Mouse (Mus musculus) urinary bladder, adult 2 months (tissue): Measurements from ENCODE around the gene Slc38a2. TPM values are rescaled to one million over a fixed set of nuclear protein-coding genes. Genes with fewer than 3 reads are reported as not detected.
A peak's percentile ranks its signal among the peaks of the same experiment; 100 is the strongest.

Experiments
- DNase-seq: peaks from one replicate; pipeline ENCODE4 v3.0.0; 2022; ENCODE audit warnings: low spot score
- polyA plus RNA-seq: library from polyadenylated mRNA; depleted of rRNA; stranded (reverse); fragments of >200 nt; gene quantifications from 2 replicates; pipeline ENCODE4 v1.2.3, GENCODE M21; 2012; rRNA removed

Slc38a2 gene
- polyA plus RNA-seq, 1 experiment, result 89.3 TPM

DNA sequence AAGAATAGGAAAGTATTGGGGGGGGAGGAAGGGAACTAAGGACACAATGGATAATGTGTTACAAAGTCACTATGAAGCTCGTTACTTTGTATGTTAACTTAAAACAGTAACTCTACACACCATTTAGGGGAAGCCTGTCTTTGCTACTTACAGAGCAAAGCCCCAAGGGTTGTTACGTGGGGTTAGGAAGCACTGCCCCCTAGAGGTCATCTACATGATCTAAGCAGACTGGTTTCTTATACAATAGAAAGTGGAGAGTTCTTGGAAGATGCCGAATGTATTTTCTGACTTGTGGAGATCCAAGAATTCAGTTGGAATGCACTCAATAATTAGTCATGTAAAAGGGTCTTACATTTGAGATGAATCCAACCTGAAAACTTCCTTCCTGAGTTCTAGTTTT lies 33.6 kb downstream of the Slc38a2 start:
- no peak for DNase-seq

DNA sequence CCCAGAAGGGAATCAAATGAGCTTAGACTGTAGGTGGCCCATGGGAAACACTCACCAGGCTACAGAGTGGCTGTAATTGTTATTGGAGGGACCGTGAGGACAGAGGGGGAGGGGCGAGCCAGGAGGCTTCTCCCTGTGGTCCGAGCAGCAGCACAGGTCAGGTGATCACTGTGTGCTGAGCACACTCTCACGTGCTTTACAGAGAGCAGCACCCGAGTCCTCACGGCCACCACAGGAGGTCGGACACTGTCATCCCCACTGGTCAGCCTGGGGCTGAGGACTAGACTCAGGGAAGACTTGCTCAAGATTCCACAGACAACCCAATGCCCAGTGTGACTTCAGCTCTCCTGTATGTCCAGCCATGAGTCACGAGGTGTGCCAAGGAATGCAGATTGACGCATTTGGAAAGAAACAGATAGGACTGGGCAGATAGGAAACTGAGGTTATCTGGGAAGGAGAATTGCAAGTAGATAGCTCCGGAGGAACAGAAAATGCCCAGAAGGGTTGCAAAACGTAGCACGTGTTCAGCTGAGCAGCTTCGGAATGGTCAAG lies 38.9 kb downstream of the Slc38a2 start:
- DNase-seq, result no peak

- DNase-seq, result no peak
Observed at GRCm38 (mm10) chr15:96658275-96658602, 41.3 kb downstream of the Slc38a2 start.

- DNase-seq, result no peak
Observed at GRCm38 (mm10) chr15:96657576-96658274, 41.8 kb downstream of the Slc38a2 start.

- no peak for DNase-seq
Observed at GRCm38 (mm10) chr15:96655514-96655913, 44.0 kb downstream of the Slc38a2 start.

DNA sequence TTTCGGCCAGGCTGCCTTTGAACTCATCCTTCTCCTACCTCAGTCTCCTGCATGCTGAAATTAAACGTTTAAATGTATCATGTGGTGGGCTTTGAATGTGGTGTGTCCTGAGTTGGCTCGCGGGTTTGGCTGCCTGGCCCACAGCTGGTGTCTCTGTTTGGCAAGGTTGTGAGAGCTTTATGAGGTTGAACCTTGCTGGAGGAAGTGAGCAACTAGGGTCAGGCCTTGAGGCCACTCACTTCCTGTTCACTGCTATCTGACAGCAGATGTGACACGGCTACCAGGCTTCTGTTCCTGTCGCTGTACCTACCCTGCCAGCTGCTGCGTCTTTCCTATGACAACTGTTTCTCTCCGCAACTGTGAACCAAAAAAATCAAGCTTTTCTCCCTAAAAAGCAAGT lies 44.8 kb downstream of the Slc38a2 start:
- no peak for DNase-seq

DNA sequence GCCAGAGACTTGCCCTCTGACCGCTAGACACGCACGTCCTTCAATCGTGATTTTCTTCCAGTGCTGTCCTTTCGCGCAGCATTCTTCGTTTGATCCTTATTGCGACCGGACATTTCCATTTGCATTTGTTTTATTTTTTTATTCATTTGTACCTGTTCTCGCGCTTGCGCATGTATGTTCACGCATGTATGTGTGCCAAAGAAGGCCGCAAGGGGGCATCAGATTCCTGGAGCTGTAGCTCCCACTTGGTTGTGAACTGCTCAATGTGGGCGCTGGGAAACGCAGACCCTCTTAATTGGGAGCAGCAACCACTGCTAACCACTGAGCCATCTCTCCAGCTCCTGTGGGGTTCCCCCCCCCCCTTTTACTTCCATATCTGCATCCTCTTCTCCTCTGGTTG lies 46.5 kb downstream of the Slc38a2 start:
- DNase-seq, result no peak

DNA sequence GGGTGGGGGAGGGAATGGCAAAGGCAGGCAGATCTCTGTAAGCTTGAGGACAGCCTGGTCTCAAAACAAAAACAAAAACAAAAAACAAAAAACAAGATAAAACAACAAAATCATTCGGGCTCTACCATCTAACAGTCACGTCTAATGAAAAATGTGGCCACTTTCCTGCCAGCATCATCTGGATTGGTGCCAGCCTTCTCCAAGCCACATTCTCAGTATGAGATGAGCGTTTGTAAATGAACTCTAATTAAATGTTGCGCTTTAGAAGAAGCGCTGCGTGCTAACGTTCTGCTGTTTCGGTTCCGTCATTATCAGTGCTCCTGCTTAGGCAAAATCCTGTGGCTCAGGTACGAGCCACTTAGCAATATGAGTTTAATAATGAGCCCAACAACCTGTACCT lies 47.0 kb downstream of the Slc38a2 start:
- no peak for DNase-seq

- no peak for DNase-seq
Observed at GRCm38 (mm10) chr15:96647376-96647775, 52.2 kb downstream of the Slc38a2 start.

DNA sequence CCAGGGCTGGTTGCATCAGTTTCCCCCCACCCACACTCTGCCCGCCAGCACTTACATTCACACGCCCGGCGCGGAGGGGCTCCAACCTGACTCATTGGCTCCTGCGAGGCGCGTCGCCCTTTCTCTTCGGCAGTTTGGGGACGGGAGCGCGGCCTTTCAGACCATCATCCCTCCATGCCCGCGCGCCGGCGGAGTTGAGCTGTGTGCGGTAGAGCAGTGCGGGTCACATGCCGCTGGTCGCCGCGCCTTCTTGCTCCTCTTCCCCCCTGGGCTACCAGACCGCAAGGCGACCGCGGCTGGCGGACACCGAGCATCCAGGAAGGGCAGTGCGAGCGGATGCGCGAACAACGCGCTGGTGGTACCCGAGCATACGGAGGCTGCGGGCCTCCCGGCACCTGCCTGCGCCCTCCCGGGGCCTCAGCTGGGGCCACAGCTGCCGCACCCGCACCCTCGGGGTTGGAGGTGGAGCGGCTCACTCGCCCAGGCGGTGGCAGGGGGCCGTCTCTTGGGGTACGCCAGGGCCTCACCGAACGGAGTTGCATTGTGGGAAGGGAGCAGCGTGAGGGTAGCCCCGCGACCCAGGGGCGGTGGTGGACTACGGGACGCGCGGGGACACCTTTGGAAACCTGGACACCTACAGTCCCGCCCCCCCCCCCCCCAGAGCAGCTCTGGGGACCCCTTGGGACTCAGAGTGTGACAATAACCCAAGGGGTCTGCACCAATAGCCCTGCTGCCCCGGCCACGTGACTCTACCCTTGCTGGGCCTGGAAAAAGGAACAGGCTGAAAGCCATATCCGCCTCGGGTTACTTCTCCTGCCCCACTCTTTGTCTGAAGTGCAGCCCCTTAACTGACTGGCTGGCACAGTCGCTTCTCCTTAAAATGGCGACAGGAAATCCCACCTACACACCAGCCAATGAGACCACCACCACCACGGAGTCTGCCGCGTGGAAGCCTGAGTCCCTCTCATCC lies 56.8 kb downstream of the Slc38a2 start, which contains the start of gene Slc38a1:
Slc38a1 (minus strand) TSS at position 478 of the 970 bp plus-strand sequence.
- DNase-seq, result peak; percentile 41

GRCm38 (mm10) chr15:96641821-96642435 lies 57.6 kb downstream of the Slc38a2 start:
- DNase-seq, result no peak

- peak; percentile 36 for DNase-seq
Observed at GRCm38 (mm10) chr15:96641111-96641820, 58.3 kb downstream of the Slc38a2 start.

- no peak for DNase-seq
Observed at GRCm38 (mm10) chr15:96640291-96640985, 59.1 kb downstream of the Slc38a2 start.

GRCm38 (mm10) chr15:96639630-96640029 lies 59.9 kb downstream of the Slc38a2 start:
- DNase-seq, result no peak

DNA sequence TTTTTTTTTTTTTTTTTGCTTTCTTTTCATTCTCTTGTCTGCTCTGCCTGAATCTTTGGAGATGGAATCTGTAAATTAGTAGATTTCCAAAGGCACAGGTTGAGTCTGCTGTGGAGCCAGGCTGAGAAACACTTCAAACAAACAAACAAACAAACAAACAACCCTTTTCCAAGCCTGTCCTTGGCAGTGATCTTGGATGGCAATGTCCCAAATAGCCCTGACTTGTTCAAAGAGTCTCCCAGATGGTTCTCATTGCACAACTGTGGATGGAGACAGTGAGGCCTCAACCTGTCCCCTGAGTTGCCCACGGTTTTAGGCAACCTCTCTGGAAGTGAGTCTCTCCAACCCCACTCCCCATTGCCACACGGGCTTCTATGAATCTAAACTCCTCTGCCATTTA lies 60.9 kb downstream of the Slc38a2 start:
- DNase-seq, result no peak

DNA sequence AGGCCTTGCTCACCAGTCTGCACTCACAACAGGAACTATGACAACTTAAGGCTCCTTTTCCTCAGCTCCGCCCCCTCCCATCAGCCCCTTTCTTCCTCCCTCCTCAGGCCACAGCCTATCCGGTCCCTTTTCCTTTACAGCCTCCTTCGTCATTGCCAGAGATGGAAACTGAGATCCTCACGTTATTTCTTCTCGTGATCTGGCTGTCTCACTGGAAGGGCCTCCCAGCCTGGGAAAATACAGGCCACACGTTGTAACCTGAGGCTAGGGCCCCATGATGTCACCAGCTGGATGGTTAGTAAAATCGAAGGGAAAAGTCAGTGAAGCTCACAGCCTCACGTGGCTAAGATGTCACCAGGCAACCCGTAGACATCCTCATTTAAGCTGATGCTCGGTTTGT lies 61.4 kb downstream of the Slc38a2 start:
- no peak for DNase-seq

Other genes with a start within 250 kb of the Slc38a2 start
- gene Scaf11, start 238.9 kb downstream of the Slc38a2 start, polyA plus RNA-seq, result 38.1 and 43.5 TPM in 2 replicates
- gene Slc38a1, start 56.8 kb downstream of the Slc38a2 start, polyA plus RNA-seq, result 13.9 and 21.5 TPM in 2 replicates